Mouse (Mus musculus) liver, postnatal 0 days (tissue): ENCODE measurements around the gene Myo9a.

Experiments
- CTCF ChIP-seq: sonication (generic); IDR thresholded peaks from 2 replicates; pipeline ENCODE4 v1.5.1; 2016; ENCODE audit warnings: antibody characterized with exemption, low read depth
- EP300 ChIP-seq: IDR thresholded peaks from 2 replicates; pipeline ENCODE4 v1.6.1; 2016; ENCODE audit warnings: antibody characterized with exemption, low read depth, mild to moderate bottlenecking

DNA sequence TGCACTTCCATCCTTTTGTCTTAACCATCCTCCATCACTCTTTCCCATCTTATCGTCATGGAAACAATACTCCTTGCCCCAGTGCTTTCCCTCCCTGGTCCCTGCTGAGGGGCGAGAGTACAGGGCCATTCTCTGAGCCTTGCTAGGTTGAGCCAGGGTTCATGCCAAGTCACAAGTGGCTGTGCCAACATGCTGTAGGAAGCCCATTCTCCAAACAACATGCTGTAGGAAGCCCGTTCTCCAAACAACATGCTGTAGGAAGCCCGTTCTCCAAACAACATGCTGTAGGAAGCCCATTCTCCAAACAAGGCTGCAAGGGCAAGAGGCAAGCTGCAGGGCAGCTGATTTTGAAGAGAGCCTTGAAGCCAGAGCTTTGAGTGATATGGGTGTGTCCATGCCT lies 32.5 kb upstream of the Myo9a start:
- TF ChIP-seq CTCF: no peak
- no peak for TF ChIP-seq EP300
